Mouse (Mus musculus): ENCODE results near the gene Inpp5b. TPM values are rescaled to one million over a fixed set of nuclear protein-coding genes. Genes with fewer than 3 reads are reported as not detected.

Inpp5b gene
- total RNA-seq, 1 experiment from 2014 or later = 26.2 TPM

DNA sequence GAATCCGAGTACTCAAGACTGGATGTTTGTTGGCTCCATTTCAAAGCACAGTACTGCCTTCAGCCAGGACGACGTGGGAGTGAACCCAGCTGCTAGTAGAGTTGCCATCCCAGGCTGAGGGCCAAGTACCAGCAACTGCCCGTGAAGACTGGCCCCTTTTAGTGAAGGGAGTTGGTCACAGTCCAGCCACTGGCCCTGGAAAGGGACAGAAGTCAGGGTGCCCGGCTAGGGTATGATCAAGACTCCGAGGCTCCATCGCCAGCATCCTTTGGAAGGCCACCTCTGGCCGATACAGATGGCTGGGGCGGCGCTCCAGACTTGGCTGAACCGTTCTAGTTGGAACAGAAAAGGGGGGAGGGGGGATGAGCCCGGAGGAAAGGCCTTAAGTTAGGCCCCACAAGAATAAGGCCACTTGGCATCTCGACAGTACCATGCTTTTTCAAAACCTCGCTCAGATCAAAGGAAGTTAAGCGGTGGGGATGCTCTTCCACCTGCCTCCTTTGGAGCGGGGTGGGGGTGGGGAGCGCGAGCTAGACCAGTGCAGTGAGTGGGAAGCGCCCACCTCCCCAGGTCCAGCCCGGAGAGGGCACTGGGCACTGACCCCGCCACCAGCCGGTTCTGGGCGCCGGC lies 108.1 kb downstream of the Inpp5b start:
- no peak for ATAC-seq (ENCODE audit: extremely low read depth, insufficient number of reproducible peaks, low FRiP score, poor library complexity, severe bottlenecking)

DNA sequence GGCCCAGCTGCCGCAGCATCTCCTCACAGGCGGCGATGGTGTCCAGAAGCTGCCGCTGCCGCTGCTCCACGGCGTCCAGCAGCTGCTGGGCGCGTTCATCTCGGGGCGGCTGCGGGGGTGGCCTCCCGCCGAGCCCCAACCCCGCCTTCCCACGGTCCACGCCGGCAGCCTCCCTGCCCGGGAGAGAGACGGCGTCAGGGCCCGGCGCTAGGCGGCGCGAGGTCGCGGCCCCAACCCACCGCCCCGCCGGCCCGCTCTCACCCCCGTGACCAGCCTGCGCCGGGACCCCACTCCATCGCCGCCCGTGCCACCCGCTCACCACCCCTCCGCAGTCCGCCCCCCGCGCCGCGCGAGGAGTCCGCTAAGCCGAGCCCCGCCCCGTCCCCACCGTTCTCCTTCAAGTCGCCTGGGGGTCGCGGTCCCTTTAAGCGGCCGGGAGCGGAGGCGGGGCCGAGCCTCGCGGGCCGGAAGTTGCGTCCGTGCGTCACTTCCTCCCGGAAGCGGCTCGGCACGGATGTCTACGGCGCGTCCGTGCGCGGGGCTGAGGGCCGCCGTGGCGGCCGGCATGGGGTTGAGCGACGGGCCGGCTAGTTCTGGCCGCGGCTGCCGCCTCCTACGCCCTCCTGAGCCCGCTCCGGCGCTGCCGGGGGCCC lies 108.7 kb downstream of the Inpp5b start, which contains the start of gene Yrdc:
Yrdc (plus strand) TSS at position 419 of the 653 bp plus-strand sequence.
- peak; percentile 79 for ATAC-seq (ENCODE audit: extremely low read depth, insufficient number of reproducible peaks, low FRiP score, poor library complexity, severe bottlenecking)

Other genes with a start within 250 kb of the Inpp5b start
- gene 3100002H09Rik, start 131.0 kb upstream of the Inpp5b start, total RNA-seq (2017) = not detected in 2 replicates
- not detected in 2 replicates for gene Pou3f1, start 85.0 kb upstream of the Inpp5b start, total RNA-seq (2017)
- 35.6 and 46.1 TPM in 2 replicates for gene Utp11, start 48.2 kb upstream of the Inpp5b start, total RNA-seq (2017)
- 9.7 and 12.0 TPM in 2 replicates for gene Fhl3, start 41.1 kb upstream of the Inpp5b start, total RNA-seq (2017)
- 66.7 and 71.5 TPM in 2 replicates for gene Sf3a3, start 27.1 kb upstream of the Inpp5b start, total RNA-seq (2017)
- gene Mtf1, start 60.3 kb downstream of the Inpp5b start, total RNA-seq (2017) = 20.4 and 22.7 TPM in 2 replicates
- 22.5 and 30.2 TPM in 2 replicates for gene Yrdc, start 108.8 kb downstream of the Inpp5b start, total RNA-seq (2017)
- 4.7 and 7.2 TPM in 2 replicates for gene 1110065P20Rik, start 109.3 kb downstream of the Inpp5b start, total RNA-seq (2017)
- gene Maneal, start 120.3 kb downstream of the Inpp5b start, total RNA-seq (2017) = 0.49 TPM in 1 of 2 replicates, not detected in the other
- not detected in 2 replicates for gene Epha10, start 139.0 kb downstream of the Inpp5b start, total RNA-seq (2017)
- gene 9930104L06Rik, start 195.2 kb downstream of the Inpp5b start, total RNA-seq (2017) = 22.2 and 25.4 TPM in 2 replicates
- gene Cdca8, start 197.5 kb downstream of the Inpp5b start, total RNA-seq (2017) = 0.93 and 2.1 TPM in 2 replicates
- gene Rspo1, start 244.6 kb downstream of the Inpp5b start, total RNA-seq (2017) = 0.37 and 1.3 TPM in 2 replicates